Mouse (Mus musculus) forebrain, postnatal 0 days (tissue): ENCODE results near the gene Fscn3. TPM values are rescaled to one million over a fixed set of nuclear protein-coding genes. Genes with fewer than 3 reads are reported as not detected.
A peak's percentile ranks its signal among the peaks of the same experiment; 100 is the strongest.

Experiments used
- ATAC-seq: fragments of 200-750 bp; cut with Nextera tagmentation; 2 replicates; pipeline ENCODE4 v1.8.0; 2017; ENCODE audit warnings: mild to moderate bottlenecking, moderate library complexity
- DNase-seq: peaks from one replicate; pipeline ENCODE4 v3.0.0-alpha.2; 2015
- H3K27ac ChIP-seq: fragments of 300-500 bp; sonication (generic); 2 replicates; pipeline ENCODE4 v1.5.1; 2014; ENCODE audit warnings: low read depth, mild to moderate bottlenecking, antibody characterized with exemption, low read length, moderate library complexity, mixed read lengths
- H3K27me3 ChIP-seq: fragments of 300-500 bp; sonication (generic); 2 replicates; pipeline ENCODE4 v1.6.1; 2014; ENCODE audit warnings: mild to moderate bottlenecking, low read length, mixed read lengths; ENCODE audit not compliant: insufficient read depth
- H3K36me3 ChIP-seq: fragments of 300-500 bp; sonication (generic); 2 replicates; pipeline ENCODE4 v1.6.1; 2014; ENCODE audit warnings: mild to moderate bottlenecking, moderate library complexity; ENCODE audit not compliant: insufficient read depth
- H3K4me1 ChIP-seq: fragments of 300-500 bp; sonication (generic); 2 replicates; pipeline ENCODE4 v1.6.1; 2014; ENCODE audit warnings: antibody characterized with exemption; ENCODE audit not compliant: insufficient read depth
- H3K4me2 ChIP-seq: fragments of 300-500 bp; sonication (generic); 2 replicates; pipeline ENCODE4 v1.6.1; 2014; ENCODE audit warnings: low read depth, mild to moderate bottlenecking, moderate library complexity
- H3K4me3 ChIP-seq: fragments of 300-500 bp; sonication (generic); 2 replicates; pipeline ENCODE4 v1.5.1; 2014; ENCODE audit warnings: low read depth, low read length, mixed read lengths
- H3K9ac ChIP-seq: fragments of 300-500 bp; sonication (generic); 2 replicates; pipeline ENCODE4 v1.6.1; 2014; ENCODE audit warnings: mild to moderate bottlenecking
- H3K9me3 ChIP-seq: fragments of 300-500 bp; sonication (generic); 2 replicates; pipeline ENCODE4 v1.6.1; 2016; ENCODE audit warnings: low read length
- CTCF ChIP-seq: sonication (generic); IDR thresholded peaks from 2 replicates; pipeline ENCODE4 v1.5.1; 2016; ENCODE audit warnings: antibody characterized with exemption, control low read depth, low read depth
- WGBS: fragments of 180-500 bp; shearing (Covaris S2); extraction: QIAGEN DNeasy Blood & Tissue Kit; methylation state at CpG from one replicate; pipeline ENCODE4 v1.1.7; 2014; 5-methylcytosine and 5-hydroxymethylcytosine counted together
- polyA plus RNA-seq: library from polyadenylated mRNA; unstranded; fragments of >200 nt; fragmentation: Nextera tagmentation; extraction: Ambion mirVana; gene quantifications from 2 replicates; pipeline ENCODE4 v1.2.1, GENCODE M21; 2015
- total RNA-seq: library from RNA; depleted of rRNA; stranded (reverse); fragments of >200 nt; gene quantifications from 2 replicates; pipeline ENCODE4 v1.2.3, GENCODE M21; 2014

Fscn3 gene
- total and polyA plus RNA-seq, 2 experiments from 2014 or later = 0.19 TPM; not detected in 1

DNA sequence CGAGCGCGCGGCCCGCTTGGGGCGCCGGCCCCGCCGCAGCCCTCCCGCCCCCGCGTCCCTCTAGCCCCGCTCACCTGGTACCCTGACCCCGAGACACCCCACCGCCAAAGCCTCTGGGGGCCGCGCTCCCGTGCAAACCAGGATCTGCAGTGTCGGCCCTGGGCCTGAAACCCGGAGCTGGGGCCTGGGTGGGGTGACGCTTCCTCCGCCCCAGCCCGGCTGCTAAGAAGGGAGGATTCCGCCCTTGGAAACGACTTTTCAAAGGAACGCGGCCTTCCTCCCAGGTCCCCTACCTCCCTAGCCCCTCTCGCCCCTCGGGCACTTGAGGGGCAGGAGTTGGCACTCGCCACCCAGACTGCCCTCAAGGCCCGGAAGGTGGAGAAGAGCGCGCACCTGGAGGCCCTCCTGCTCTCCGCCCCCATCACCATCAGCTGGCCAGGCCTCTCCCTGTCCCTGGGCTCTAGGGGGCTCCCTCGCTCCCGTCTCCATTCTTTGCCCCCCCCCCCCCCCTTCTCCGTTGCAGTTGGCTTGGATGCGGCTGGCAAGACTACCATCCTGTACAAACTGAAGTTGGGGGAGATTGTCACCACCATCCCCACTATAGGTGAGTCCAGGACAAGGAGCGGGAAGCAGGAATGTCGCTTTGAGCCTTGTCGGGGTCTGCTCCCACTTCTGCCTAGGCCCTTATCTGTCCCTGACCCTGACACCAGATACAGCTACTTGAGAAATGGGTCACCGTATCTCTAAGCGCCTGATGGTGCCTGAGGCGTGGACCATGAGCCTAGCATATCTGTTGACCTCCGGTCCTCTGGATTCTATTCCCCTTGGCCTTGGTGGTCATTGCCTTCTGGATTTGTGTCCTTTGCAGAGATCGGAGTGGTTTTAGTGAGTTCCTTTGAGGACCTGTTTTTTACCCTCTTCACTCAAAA lies 3.6 kb upstream of the Fscn3 start:
- H3K4me3 ChIP-seq = peak overlapping the region; percentile 86
- WGBS = 10% methylated on average over 44 of the region's 46 CpGs
- peak overlapping the region; percentile 80 for H3K27ac ChIP-seq
- H3K9ac ChIP-seq = peak overlapping the region; percentile 97
- peaks cover 24% of the 10 kb centered on the region for H3K4me1 ChIP-seq
- DNase-seq (peak; percentile 45), ATAC-seq (peak; percentile 50)
- H3K36me3 ChIP-seq = peaks cover 25% of the 10 kb centered on the region
- H3K9me3 ChIP-seq = no peaks in the 10 kb centered on the region
- peak overlapping the region; percentile 74 for H3K4me2 ChIP-seq
- H3K27me3 ChIP-seq = no peaks in the 10 kb centered on the region
- TF ChIP-seq CTCF = peak; percentile 41; the same call in 1 of the 2 replicates

- Histone ChIP-seq H3K4me1 (peaks cover 18% of the 10 kb centered on the region), H3K27ac (no peak overlapping the region), H3K36me3 (peaks cover 24% of the 10 kb centered on the region), H3K9me3 (no peaks in the 10 kb centered on the region), H3K9ac (0 out of 2 replicates have a peak overlapping the region, but pooled peaks have one; percentile 6), H3K4me3 (no peak overlapping the region), H3K4me2 (peak overlapping the region; percentile 74; the same call in 1 of the 2 replicates), H3K27me3 (no peaks in the 10 kb centered on the region)
- DNase-seq (no peak), ATAC-seq (no peak)
- 89% methylated on average over 6 of the region's 6 CpGs for WGBS
- TF ChIP-seq CTCF = no peak
Observed at GRCm38 (mm10) chr6:28425019-28425418, 2.6 kb upstream of the Fscn3 start.

GRCm38 (mm10) chr6:28428290-28428689 lies 701 bp downstream of the Fscn3 start, which contains the start of gene Gcc1:
Gcc1 (minus strand) TSS chr6:28428390.
- Histone ChIP-seq H3K4me3 (no peak within 1 kb of the TSS), H3K27ac (no peak within 1 kb of the TSS), H3K9ac (no peak within 1 kb of the TSS), H3K9me3 (no peaks in the 10 kb centered on the region), H3K4me1 (0 out of 2 replicates have a peak, but pooled peaks cover 3% of the 10 kb centered on the region), H3K27me3 (no peaks in the 10 kb centered on the region), H3K4me2 (no peak within 1 kb of the TSS), H3K36me3 (peaks cover 24% of the 10 kb centered on the region)
- ATAC-seq (no peak), DNase-seq (no peak)
- whole genome bisulfite sequencing = 86% methylated on average over 3 of the region's 3 CpGs
- TF ChIP-seq CTCF = no peak

GRCm38 (mm10) chr6:28429870-28430269 lies 2.3 kb downstream of the Fscn3 start:
- ATAC-seq (no peak), DNase-seq (no peak)
- TF ChIP-seq CTCF = no peak
- Histone ChIP-seq H3K9me3 (no peaks in the 10 kb centered on the region), H3K4me1 (0 out of 2 replicates have a peak, but pooled peaks cover 3% of the 10 kb centered on the region), H3K9ac (no peak overlapping the region), H3K27me3 (no peaks in the 10 kb centered on the region), H3K4me2 (no peak overlapping the region), H3K36me3 (peaks cover 24% of the 10 kb centered on the region), H3K4me3 (no peak overlapping the region), H3K27ac (no peak overlapping the region)
- 90% methylated on average over 11 of the region's 11 CpGs for WGBS

DNA sequence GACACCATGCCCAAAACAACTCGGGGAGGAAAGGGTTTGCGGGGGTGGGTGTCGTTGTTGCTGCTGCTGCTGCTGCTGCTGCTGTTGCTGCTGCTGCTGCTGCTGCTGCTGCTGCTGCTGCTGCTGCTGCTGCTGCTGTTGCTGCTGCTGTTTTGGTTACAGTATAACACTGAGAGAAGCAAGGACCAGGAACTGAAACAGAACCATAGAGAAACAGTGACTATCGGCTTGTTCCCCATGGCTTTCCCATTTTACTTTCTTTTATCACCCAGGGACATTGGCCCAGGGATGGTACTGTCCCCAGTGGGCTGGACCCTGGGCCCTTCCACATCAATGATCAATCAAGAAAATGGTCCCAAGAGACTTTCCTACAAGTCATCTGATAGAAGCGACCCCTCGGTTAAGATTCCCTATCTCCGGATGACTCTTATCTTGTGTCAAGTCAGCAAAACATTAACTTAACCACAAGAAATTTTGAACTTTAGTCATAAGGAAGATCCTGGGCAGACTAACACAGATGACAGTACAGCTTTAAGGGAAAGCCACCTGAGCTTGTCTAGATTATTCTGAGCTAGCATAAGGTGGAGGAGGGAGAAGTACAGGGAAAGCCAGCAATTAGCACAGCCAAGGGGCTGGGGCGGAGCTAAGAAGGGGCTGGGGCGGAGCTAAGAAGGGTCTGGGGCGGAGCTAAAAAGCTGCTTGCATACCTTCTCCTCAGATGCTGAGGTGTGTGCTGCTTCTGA lies 3.4 kb downstream of the Fscn3 start:
- Histone ChIP-seq H3K4me3 (no peak overlapping the region), H3K27ac (no peak overlapping the region), H3K9ac (no peak overlapping the region), H3K36me3 (peaks cover 17% of the 10 kb centered on the region), H3K9me3 (no peaks in the 10 kb centered on the region), H3K27me3 (no peaks in the 10 kb centered on the region), H3K4me1 (no peaks in the 10 kb centered on the region), H3K4me2 (no peak overlapping the region)
- no peak for TF ChIP-seq CTCF
- no peak for DNase-seq
- ATAC-seq = no peak
- 81% methylated on average over 10 of the region's 10 CpGs for WGBS

DNA sequence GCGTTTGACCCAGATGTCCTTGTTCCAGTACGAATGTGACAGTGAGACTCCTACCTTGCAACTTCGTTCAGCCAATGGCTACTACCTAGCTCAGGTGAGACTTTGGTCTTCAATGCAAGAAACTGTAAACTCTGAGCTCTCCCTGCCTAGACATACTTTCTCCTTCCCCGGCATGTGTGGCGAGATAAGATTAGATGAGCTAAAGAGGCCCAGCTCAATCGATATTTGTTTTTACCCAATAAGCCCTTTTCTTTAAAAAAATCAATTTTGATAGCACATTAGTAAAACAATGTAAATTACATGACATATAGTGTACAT lies 3.9 kb downstream of the Fscn3 start:
- WGBS = 83% methylated on average over 6 of the region's 6 CpGs
- ATAC-seq = no peak

DNA sequence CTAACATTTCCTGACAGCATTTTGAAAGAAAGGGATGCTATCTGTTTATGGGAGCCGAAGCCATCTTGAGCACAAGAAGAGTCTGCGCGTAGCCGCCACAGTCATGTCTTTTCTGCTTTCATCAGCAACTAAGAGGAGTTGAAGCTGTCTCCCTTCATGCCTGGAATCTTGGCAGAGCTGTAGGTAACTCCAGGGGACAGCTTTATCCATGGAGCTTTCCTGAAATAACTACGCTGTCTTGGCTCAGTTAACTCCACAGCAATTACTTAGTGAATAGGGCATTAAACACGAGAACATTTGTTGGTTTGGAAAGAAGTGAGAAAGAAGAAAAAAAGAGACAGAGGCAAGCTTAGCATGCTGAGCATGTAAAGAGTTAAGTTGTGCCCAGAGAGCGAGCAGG lies 20.3 kb downstream of the Fscn3 start:
- no peak for TF ChIP-seq CTCF
- ATAC-seq = peak; percentile 56
- DNase-seq = no peak
- H3K9me3 ChIP-seq = no peaks in the 10 kb centered on the region
- no peak overlapping the region for H3K27ac ChIP-seq
- no peak overlapping the region for H3K9ac ChIP-seq
- H3K36me3 ChIP-seq = no peaks in the 10 kb centered on the region
- no peak overlapping the region for H3K4me3 ChIP-seq
- no peak overlapping the region for H3K4me2 ChIP-seq
- H3K4me1 ChIP-seq = no peaks in the 10 kb centered on the region
- peaks cover 21% of the 10 kb centered on the region for H3K27me3 ChIP-seq
- WGBS = 44% methylated on average over 7 of the region's 7 CpGs

More for the DNA sequence above, 3.9 kb downstream of the Fscn3 start:
- no peak for DNase-seq
- peaks cover 12% of the 10 kb centered on the region for H3K36me3 ChIP-seq
- H3K4me2 ChIP-seq = no peak overlapping the region
- TF ChIP-seq CTCF = no peak
- H3K4me3 ChIP-seq = no peak overlapping the region
- H3K27me3 ChIP-seq = no peaks in the 10 kb centered on the region
- no peaks in the 10 kb centered on the region for H3K9me3 ChIP-seq
- no peaks in the 10 kb centered on the region for H3K4me1 ChIP-seq
- H3K9ac ChIP-seq = no peak overlapping the region
- H3K27ac ChIP-seq = no peak overlapping the region
